Mouse (Mus musculus) limb, embryonic 14.5 days (tissue): ENCODE measurements around the gene Gpn2. TPM values are rescaled to one million over a fixed set of nuclear protein-coding genes. Genes with fewer than 3 reads are reported as not detected.

ENCODE experiments used
- ATAC-seq: fragments of 200-750 bp; cut with Nextera tagmentation; 2 replicates; pipeline ENCODE4 v1.8.0; 2017; ENCODE audit warnings: low read depth, moderate number of reproducible peaks, moderate TSS enrichment; ENCODE audit not compliant: low FRiP score
- DNase-seq: peaks from one replicate; pipeline ENCODE4 v3.0.0-alpha.2; 2015; ENCODE audit warnings: low spot score
- H3K27ac ChIP-seq: fragments of 300-500 bp; sonication (generic); replicated peaks from 2 replicates; pipeline ENCODE4 v1.5.1; 2014; ENCODE audit warnings: low read depth, mild to moderate bottlenecking, low read length, moderate library complexity, mixed read lengths
- H3K27me3 ChIP-seq: fragments of 300-500 bp; sonication (generic); 2 replicates; pipeline ENCODE4 v1.6.1; 2014; ENCODE audit warnings: low read length, mixed read lengths; ENCODE audit not compliant: control insufficient read depth, insufficient read depth
- H3K36me3 ChIP-seq: fragments of 300-500 bp; sonication (generic); 2 replicates; pipeline ENCODE4 v1.6.1; 2014; ENCODE audit warnings: mild to moderate bottlenecking, low read length, moderate library complexity, mixed read lengths; ENCODE audit not compliant: control insufficient read depth, insufficient read depth
- H3K4me1 ChIP-seq: fragments of 300-500 bp; sonication (generic); 2 replicates; pipeline ENCODE4 v1.6.1; 2014; ENCODE audit warnings: antibody characterized with exemption, low read length, mixed read lengths; ENCODE audit not compliant: control insufficient read depth, insufficient read depth
- H3K4me2 ChIP-seq: fragments of 300-500 bp; sonication (generic); replicated peaks from 2 replicates; pipeline ENCODE4 v1.6.1; 2014; ENCODE audit warnings: low read depth, mild to moderate bottlenecking, low read length, moderate library complexity; ENCODE audit not compliant: severe bottlenecking
- H3K4me3 ChIP-seq: fragments of 300-500 bp; sonication (generic); replicated peaks from 2 replicates; pipeline ENCODE4 v1.5.1; 2014; ENCODE audit warnings: low read length
- H3K9ac ChIP-seq: fragments of 300-500 bp; sonication (generic); 2 replicates; pipeline ENCODE4 v1.6.1; 2014; ENCODE audit warnings: mild to moderate bottlenecking, low read depth, low read length, moderate library complexity; ENCODE audit not compliant: severe bottlenecking
- H3K9me3 ChIP-seq: fragments of 300-500 bp; sonication (generic); 2 replicates; pipeline ENCODE4 v1.6.1; 2016; ENCODE audit warnings: low read length; ENCODE audit not compliant: control insufficient read depth
- POLR2A ChIP-seq: fragments of 200-500 bp; IDR thresholded peaks from 2 replicates; pipeline ENCODE4 v1.8.0; 2012; ENCODE audit warnings: inconsistent platforms, mild to moderate bottlenecking, moderate library complexity, borderline replicate concordance; ENCODE audit not compliant: insufficient read depth, insufficient read length; ENCODE audit errors: extremely low read depth
- WGBS: fragments of 180-500 bp; shearing (Covaris S2); extraction: QIAGEN DNeasy Blood & Tissue Kit; methylation state at CpG from one replicate; pipeline ENCODE4 v1.1.7; 2014; 5-methylcytosine and 5-hydroxymethylcytosine counted together
- polyA plus RNA-seq, 2 experiments: library from polyadenylated mRNA; depleted of rRNA in 1 of 2; stranded (reverse) in 1 of 2; unstranded in 1 of 2; fragments of >200 nt; fragmentation: Nextera tagmentation in 1 of 2; extraction: Ambion mirVana in 1 of 2; gene quantifications; 2 replicates each; pipeline versions ENCODE4 v1.2.1 to v1.2.3; 2012 to 2014

The Gpn2 gene
- polyA plus RNA-seq (2012; rRNA removed) (33.2 and 42.0 TPM in 2 replicates), polyA plus RNA-seq (2014; fragmentation: Nextera tagmentation; extraction: Ambion mirVana) (17.6 and 19.6 TPM in 2 replicates)

- WGBS: 2% methylated on average over 63 of the region's 65 CpGs
- peaks cover 67% of the 10 kb centered on the region for H3K36me3 ChIP-seq
- ATAC-seq (peak; percentile 90), DNase-seq (peak; percentile 88)
- peak within 1 kb of the TSS; percentile 95 for H3K4me2 ChIP-seq
- H3K27me3 ChIP-seq: no peaks in the 10 kb centered on the region
- H3K9me3 ChIP-seq: no peaks in the 10 kb centered on the region
- no peaks in the 10 kb centered on the region for H3K4me1 ChIP-seq
- peak; percentile 23; the same call in 1 of the 2 replicates for TF ChIP-seq POLR2A
- peak within 1 kb of the TSS; percentile 43; the same call in 1 of the 2 replicates for H3K27ac ChIP-seq
- peak within 1 kb of the TSS; percentile 87 for H3K4me3 ChIP-seq
- H3K9ac ChIP-seq: peak within 1 kb of the TSS; percentile 65
Measured at GRCm38 (mm10) chr4:133584059-133584951, at the start of gene Gpn2. Gpn2 (plus strand) TSS chr4:133584362.

DNA sequence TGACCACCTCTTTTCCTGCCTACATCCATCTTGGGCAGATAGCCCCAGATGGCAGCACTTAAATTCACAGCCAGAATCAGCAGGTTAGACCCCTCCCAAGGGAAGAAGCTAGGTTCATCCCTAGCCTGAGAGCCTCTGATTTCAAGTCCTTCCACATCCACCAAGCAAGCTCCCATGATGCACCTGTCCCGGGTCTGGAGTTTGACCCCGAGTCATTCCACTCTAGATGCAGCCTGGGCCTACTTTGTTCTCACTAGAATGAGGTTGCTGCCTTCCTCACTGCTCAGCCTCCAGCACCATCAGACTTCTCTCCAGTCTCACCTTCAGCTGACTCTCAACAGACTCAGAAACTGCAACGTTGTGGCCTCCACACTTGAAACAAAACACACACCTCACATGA lies 48.1 kb upstream of the Gpn2 start:
- Histone ChIP-seq H3K9ac (no peak overlapping the region), H3K4me3 (no peak overlapping the region), H3K27me3 (no peaks in the 10 kb centered on the region), H3K4me2 (no peak overlapping the region), H3K36me3 (peaks cover 94% of the 10 kb centered on the region), H3K9me3 (no peaks in the 10 kb centered on the region), H3K4me1 (no peaks in the 10 kb centered on the region), H3K27ac (no peak overlapping the region)
- TF ChIP-seq POLR2A: no peak
- WGBS: 88% methylated on average over 3 of the region's 3 CpGs
- ATAC-seq: no peak
- no peak for DNase-seq

- peaks cover 94% of the 10 kb centered on the region for H3K36me3 ChIP-seq
- DNase-seq (no peak), ATAC-seq (no peak)
- no peak for TF ChIP-seq POLR2A
- H3K4me1 ChIP-seq: no peaks in the 10 kb centered on the region
- H3K9ac ChIP-seq: no peak overlapping the region
- 94% methylated on average over 5 of the region's 5 CpGs for whole genome bisulfite sequencing
- no peak overlapping the region for H3K4me2 ChIP-seq
- no peaks in the 10 kb centered on the region for H3K27me3 ChIP-seq
- no peaks in the 10 kb centered on the region for H3K9me3 ChIP-seq
- H3K4me3 ChIP-seq: no peak overlapping the region
- H3K27ac ChIP-seq: no peak overlapping the region
Measured at GRCm38 (mm10) chr4:133536652-133537051, 47.5 kb upstream of the Gpn2 start.

DNA sequence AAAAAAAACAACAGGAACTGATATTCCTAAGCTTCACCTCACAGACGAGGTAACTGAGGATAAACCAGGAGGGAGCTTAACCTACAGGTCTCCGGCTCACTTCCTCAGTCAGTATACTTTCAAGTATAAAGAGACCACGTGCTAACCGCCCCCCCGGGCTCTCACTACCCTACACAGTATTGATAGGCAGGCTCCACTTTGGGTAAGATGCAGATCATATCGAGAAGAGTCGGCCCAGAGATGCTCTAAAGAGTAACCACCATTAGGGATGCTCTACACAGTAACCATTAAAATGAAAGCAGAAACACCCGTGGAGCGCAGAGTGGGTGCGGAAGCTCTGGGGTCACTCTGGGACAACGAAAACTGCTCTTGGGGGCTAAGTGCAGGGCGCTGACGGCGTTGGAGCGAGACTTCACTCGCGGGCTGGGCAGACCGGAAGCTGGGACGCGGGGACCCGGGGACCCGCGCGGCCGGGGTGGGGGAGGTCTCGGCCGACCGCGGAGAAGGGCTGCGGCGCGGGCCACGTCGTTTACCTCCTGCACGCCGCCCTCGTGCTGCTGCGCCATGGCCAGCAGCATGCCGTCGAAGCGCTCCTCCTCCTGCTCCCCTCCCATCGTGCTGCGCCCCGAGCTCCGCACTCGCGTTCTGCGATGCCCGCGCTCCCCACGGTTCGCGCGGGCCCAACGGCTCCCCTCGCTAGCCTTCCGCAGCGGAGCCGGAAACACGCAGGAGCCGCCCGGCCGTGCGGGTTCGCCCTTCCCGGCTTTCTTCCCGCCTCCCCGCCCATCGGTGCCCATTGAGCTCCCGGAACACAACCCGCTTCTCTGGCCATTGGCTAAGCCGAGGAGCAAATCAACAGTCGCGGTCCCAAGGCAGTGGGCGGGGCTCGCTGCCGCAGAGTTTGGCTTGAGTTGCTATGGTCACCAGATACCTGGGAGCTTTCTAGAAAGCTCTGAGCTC lies 38.6 kb upstream of the Gpn2 start, which contains the start of gene Nudc:
TSS of gene Nudc (minus strand) at position 725 of the 960 bp plus-strand sequence.
- ATAC-seq (peak; percentile 99), DNase-seq (peak; percentile 96)
- Histone ChIP-seq H3K9me3 (no peaks in the 10 kb centered on the region; the same call in 1 of the 2 replicates), H3K4me3 (peak within 1 kb of the TSS; percentile 85), H3K27me3 (no peaks in the 10 kb centered on the region), H3K36me3 (peaks cover 34% of the 10 kb centered on the region), H3K4me1 (no peaks in the 10 kb centered on the region; the same call in 1 of the 2 replicates), H3K27ac (peak within 1 kb of the TSS; percentile 61; the same call in 1 of the 2 replicates), H3K4me2 (peak within 1 kb of the TSS; percentile 86), H3K9ac (peak within 1 kb of the TSS; percentile 84)
- TF ChIP-seq POLR2A: peak; percentile 89; the same call in 1 of the 2 replicates
- 4% methylated on average over 68 of the region's 77 CpGs for WGBS
